In the genomic region with DNA sequence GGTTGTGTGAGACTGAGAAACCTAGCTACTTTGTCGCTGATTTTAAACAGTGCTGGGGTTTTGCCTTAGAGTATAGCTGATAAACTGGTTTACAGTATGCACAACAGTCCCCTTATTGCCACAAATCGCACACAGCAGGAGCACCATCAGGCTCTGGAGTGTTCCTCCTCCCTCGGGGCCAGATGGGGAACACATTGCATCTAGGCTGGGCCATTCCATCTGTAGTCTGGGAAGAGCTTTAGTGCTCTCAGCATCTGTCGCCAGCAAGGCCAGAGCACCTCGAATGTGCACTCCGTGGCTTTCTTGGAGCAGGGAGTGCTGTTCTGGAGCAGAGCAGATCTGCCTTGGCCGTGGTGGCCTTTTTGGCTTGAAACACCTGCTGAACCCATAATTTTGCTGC, we compare ENCODE assay signal across 12 mouse cellular contexts.
DNase-seq lines count a peak whose midpoint lies in the region; TF ChIP-seq lines count a peak whose summit lies in the region.
"Had no signal": no experiment of that assay in that cellular context is flagged by ENCODE, and none has a peak within 500 bp of the region (broad histone marks: within the 10 kb centered on the region; RNA-seq: fewer than 3 reads in every experiment).

No protein-coding gene starts in this region.

- H3K27ac ChIP-seq in heart, adult 2 months: no peak overlapping the region
- H3K27ac ChIP-seq: hindbrain, embryonic 12.5 days had no signal

- TF ChIP-seq EP300 in heart, adult 2 months (IDR thresholded peaks at IDR 0.05; ENCODE audit: insufficient read depth, low read depth, low read length): no peak

- H3K4me3 ChIP-seq in heart, adult 2 months: no peak overlapping the region
- H3K4me3 ChIP-seq: hindbrain, embryonic 12.5 days had no signal

- peak; percentile 23 for DNase-seq in embryo, embryonic 10 days (ENCODE audit: low spot score)
- DNase-seq in embryo, embryonic 9.5 days (ENCODE audit: extremely low spot score): no peak
- peak; percentile 36 to 37 for DNase-seq in right cerebral cortex, postnatal 10 days (ENCODE audit: low spot score in 2 of 2)
- DNase-seq in right cerebral cortex, postnatal 14 days: no peak
- peak; percentile 34 to 50 for DNase-seq in layer of hippocampus, adult 8-10 months (ENCODE audit: low spot score in 2 of 2)
- DNase-seq in skeletal muscle tissue, adult 2 months (ENCODE audit: low read depth, low spot score): peak; percentile 31
- no peak for DNase-seq in spleen, adult 12 weeks (ENCODE audit: low spot score)
- DNase-seq in heart, adult 2 months: no peak
- DNase-seq: kidney, adult 2 months; lung, adult 18-20 months; thymus, postnatal 14 days had no signal

- H3K9ac ChIP-seq in heart, adult 2 months (ENCODE audit: low read depth, low read length): no peak overlapping the region
- H3K9ac ChIP-seq: hindbrain, embryonic 12.5 days had no signal

- no peak for TF ChIP-seq POLR2A in heart, adult 2 months (IDR thresholded peaks at IDR 0.05; ENCODE audit: insufficient read depth, low read depth, low read length)

- H3K36me3 ChIP-seq in heart, adult 2 months (ENCODE audit: control insufficient read depth, insufficient read depth, low read length): no peaks in the 10 kb centered on the region
- H3K36me3 ChIP-seq: hindbrain, embryonic 12.5 days had no signal

- no peak for TF ChIP-seq CTCF in heart, adult 2 months (IDR thresholded peaks at IDR 0.05)

- WGBS in heart, adult 2 months: 59% methylated on average over 7 of the region's 7 CpGs

- H3K4me1 ChIP-seq in heart, adult 2 months (ENCODE audit: control insufficient read depth, insufficient read depth, low read length): no peaks in the 10 kb centered on the region; the same call in 1 of the 2 replicates

- H3K27me3 ChIP-seq in heart, adult 2 months (ENCODE audit: control insufficient read depth, insufficient read depth, low read length): no peaks in the 10 kb centered on the region; the same call in 1 of the 2 replicates
- H3K27me3 ChIP-seq: hindbrain, embryonic 12.5 days had no signal

- no peaks in the 10 kb centered on the region for H3K79me2 ChIP-seq in heart, adult 2 months (replicated peaks; ENCODE audit: control insufficient read depth, insufficient read depth, low read length)

- intact Hi-C loops in heart, adult 2 months (cut with DNase I): no loop called here

Comparison
In these comparisons a context has a peak if more than half of its experiments do, and no peak if none do; other contexts are left out.
1. DNase-seq: peak in embryo, embryonic 10 days (single experiment), right cerebral cortex, postnatal 10 days (2 of 2), layer of hippocampus, adult 8-10 months (2 of 2) and skeletal muscle tissue, adult 2 months (single experiment); none in embryo, embryonic 9.5 days (single experiment), right cerebral cortex, postnatal 14 days (single experiment), spleen, adult 12 weeks (single experiment) and heart, adult 2 months (0 of 2).